Mouse (Mus musculus) liver, embryonic 14.5 days (tissue): ENCODE data around the gene Arhgap44. TPM values are rescaled to one million over a fixed set of nuclear protein-coding genes. Genes with fewer than 3 reads are reported as not detected.

ENCODE experiments used
- ATAC-seq: fragments of 200-750 bp; cut with Nextera tagmentation; 2 replicates; pipeline ENCODE4 v1.8.0; 2017; ENCODE audit warnings: moderate number of reproducible peaks, mild to moderate bottlenecking, moderate library complexity; ENCODE audit not compliant: insufficient read depth
- DNase-seq, 3 experiments: peaks; one replicate each; pipeline ENCODE4 v3.0.0-alpha.2; 2012 to 2013; ENCODE audit warnings: low read depth in 3 of 3, low spot score in 3 of 3
- H3K27ac ChIP-seq: fragments of 300-500 bp; sonication (generic); 2 replicates; pipeline ENCODE4 v1.5.1; 2014; ENCODE audit warnings: moderate library complexity, mild to moderate bottlenecking, control low read depth, inconsistent platforms
- H3K27me3 ChIP-seq: fragments of 300-500 bp; sonication (generic); 2 replicates; pipeline ENCODE4 v1.6.1; 2014; ENCODE audit warnings: mild to moderate bottlenecking, low read length, moderate library complexity; ENCODE audit not compliant: control insufficient read depth, insufficient read depth
- H3K36me3 ChIP-seq: fragments of 300-500 bp; sonication (generic); replicated peaks from 2 replicates; pipeline ENCODE4 v1.6.1; 2014; ENCODE audit warnings: low read depth; ENCODE audit not compliant: control insufficient read depth, insufficient read depth
- H3K4me1 ChIP-seq, 2 experiments: fragments of 200-500 bp in 1 of 2; fragments of 300-500 bp in 1 of 2; sonication (generic) in 1 of 2; replicated peaks; 2 replicates each; pipeline ENCODE4 v1.6.1; 2012 to 2014; ENCODE audit warnings: antibody characterized with exemption in 1 of 2, inconsistent platforms in 1 of 2, low read length in 1 of 2; ENCODE audit not compliant: control insufficient read depth in 2 of 2, insufficient read depth in 2 of 2
- H3K4me2 ChIP-seq: fragments of 300-500 bp; sonication (generic); 2 replicates; pipeline ENCODE4 v1.6.1; 2014; ENCODE audit warnings: low read depth, mild to moderate bottlenecking, control low read depth, moderate library complexity
- H3K4me3 ChIP-seq, 2 experiments: fragments of 200-500 bp in 1 of 2; fragments of 300-500 bp in 1 of 2; sonication (generic) in 1 of 2; 2 replicates each; pipeline ENCODE4 v1.5.1; 2012 to 2014; ENCODE audit warnings: low read depth in 2 of 2, low read length in 2 of 2, mild to moderate bottlenecking in 2 of 2, control low read depth in 1 of 2, inconsistent platforms in 1 of 2, moderate library complexity in 1 of 2; ENCODE audit not compliant: insufficient read depth in 1 of 2
- H3K9ac ChIP-seq: fragments of 300-500 bp; sonication (generic); replicated peaks from 2 replicates; pipeline ENCODE4 v1.6.1; 2014; ENCODE audit warnings: mild to moderate bottlenecking, control low read depth, moderate library complexity
- H3K9me3 ChIP-seq: fragments of 300-500 bp; sonication (generic); 2 replicates; pipeline ENCODE4 v1.6.1; 2016; ENCODE audit warnings: low read length, mixed read lengths; ENCODE audit not compliant: control insufficient read depth
- CTCF ChIP-seq: IDR thresholded peaks from 2 replicates; pipeline ENCODE4 v1.5.1; 2016; ENCODE audit warnings: antibody characterized with exemption, low read depth, control low read depth
- EP300 ChIP-seq: IDR thresholded peaks from 2 replicates; pipeline ENCODE4 v1.6.1; 2016; ENCODE audit warnings: antibody characterized with exemption, low read depth
- WGBS: fragments of 180-500 bp; shearing (Covaris S2); extraction: QIAGEN DNeasy Blood & Tissue Kit; methylation state at CpG from one replicate; pipeline ENCODE4 v1.1.7; 2014; ENCODE audit not compliant: insufficient replicate concordance; 5-methylcytosine and 5-hydroxymethylcytosine counted together
- polyA plus RNA-seq, 2 experiments: library from polyadenylated mRNA; depleted of rRNA in 1 of 2; stranded (reverse) in 1 of 2; unstranded in 1 of 2; fragments of >200 nt; fragmentation: Nextera tagmentation in 1 of 2; extraction: Ambion mirVana in 1 of 2; gene quantifications; 2 replicates each; pipeline versions ENCODE4 v1.2.1 to v1.2.3; 2012 to 2014

The Arhgap44 gene
- polyA plus RNA-seq, 2 experiments = 0.44 to 0.55 TPM

DNA sequence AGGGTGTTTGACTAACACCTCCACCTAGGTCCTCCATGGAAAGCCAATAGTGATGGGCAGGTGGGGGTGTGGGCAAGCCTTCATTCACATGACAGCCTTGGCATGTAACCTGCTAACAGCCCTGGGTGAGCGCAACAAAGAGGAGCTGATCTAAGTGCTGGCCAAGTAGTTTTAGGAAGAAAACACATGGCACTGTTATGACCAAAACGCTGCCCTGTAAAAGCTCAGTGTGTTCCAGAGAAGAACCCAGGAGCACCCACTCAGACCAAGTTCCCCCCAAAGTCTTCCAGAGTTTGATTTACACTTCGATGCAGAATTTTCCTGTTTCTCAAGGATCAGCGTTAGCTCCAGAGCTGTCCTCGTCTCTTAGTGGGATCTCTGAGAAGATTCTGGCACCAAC lies 65.9 kb downstream of the Arhgap44 start:
- Histone ChIP-seq H3K36me3 (no peaks in the 10 kb centered on the region), H3K9me3 (no peaks in the 10 kb centered on the region), H3K27me3 (no peaks in the 10 kb centered on the region), H3K4me1 (no peaks in the 10 kb centered on the region), H3K9ac (no peak overlapping the region), H3K4me3 (no peak overlapping the region), H3K4me2 (no peak overlapping the region), H3K27ac (no peak overlapping the region)
- 72% methylated on average over 5 of the region's 5 CpGs for WGBS
- ATAC-seq (no peak), DNase-seq (no peak)
- TF ChIP-seq EP300 = no peak
- TF ChIP-seq CTCF = no peak

GRCm38 (mm10) chr11:65092851-65093250 lies 69.9 kb downstream of the Arhgap44 start:
- Histone ChIP-seq H3K4me3 (no peak overlapping the region), H3K36me3 (no peaks in the 10 kb centered on the region), H3K4me2 (no peak overlapping the region), H3K9me3 (no peaks in the 10 kb centered on the region), H3K9ac (no peak overlapping the region), H3K4me1 (peaks cover 0 to 4% of the 10 kb centered on the region in 2 experiments; a peak in 1 of 4 replicates), H3K27me3 (no peaks in the 10 kb centered on the region), H3K27ac (no peak overlapping the region)
- no peak for ATAC-seq
- TF ChIP-seq EP300 = no peak
- no peak for TF ChIP-seq CTCF
- no peak for DNase-seq
- WGBS = 59% methylated on average over 8 of the region's 8 CpGs

DNA sequence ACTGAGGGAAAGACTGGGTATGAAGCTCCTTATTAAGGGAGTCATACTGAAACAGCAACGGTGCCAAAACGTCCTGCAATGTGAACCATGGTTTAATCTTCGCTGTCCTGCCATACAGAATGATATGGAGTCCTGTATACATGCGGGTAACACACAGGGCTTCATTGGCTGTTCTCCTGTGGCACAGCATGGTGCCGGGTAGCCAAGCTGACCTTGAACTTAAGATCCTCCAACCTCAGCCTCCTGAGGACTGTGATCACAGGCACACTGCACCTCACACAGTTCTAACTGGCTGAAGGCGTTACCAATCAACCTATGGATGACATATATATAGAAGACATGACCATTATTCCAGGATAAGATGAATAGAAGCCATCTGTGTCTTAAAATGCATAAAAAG lies 72.4 kb downstream of the Arhgap44 start:
- 65% methylated on average over 6 of the region's 6 CpGs for WGBS
- no peaks in the 10 kb centered on the region for H3K36me3 ChIP-seq
- H3K9ac ChIP-seq = no peak overlapping the region
- H3K4me2 ChIP-seq = no peak overlapping the region
- ATAC-seq (no peak), DNase-seq (no peak)
- H3K9me3 ChIP-seq = no peaks in the 10 kb centered on the region
- H3K27me3 ChIP-seq = no peaks in the 10 kb centered on the region
- TF ChIP-seq EP300 = no peak
- TF ChIP-seq CTCF = no peak
- no peak overlapping the region for H3K4me3 ChIP-seq
- peaks cover 0 to 4% of the 10 kb centered on the region in 2 experiments; a peak in 1 of 4 replicates for H3K4me1 ChIP-seq
- H3K27ac ChIP-seq = no peak overlapping the region

GRCm38 (mm10) chr11:65089982-65090381 lies 72.8 kb downstream of the Arhgap44 start:
- Histone ChIP-seq H3K36me3 (no peaks in the 10 kb centered on the region), H3K4me1 (peaks cover 0 to 4% of the 10 kb centered on the region in 2 experiments; a peak in 1 of 4 replicates), H3K27ac (no peak overlapping the region), H3K9me3 (no peaks in the 10 kb centered on the region), H3K4me2 (no peak overlapping the region), H3K27me3 (no peaks in the 10 kb centered on the region), H3K9ac (no peak overlapping the region), H3K4me3 (no peak overlapping the region)
- DNase-seq (no peak), ATAC-seq (no peak)
- WGBS = 43% methylated on average over 3 of the region's 3 CpGs
- TF ChIP-seq EP300 (no peak), CTCF (no peak)

DNA sequence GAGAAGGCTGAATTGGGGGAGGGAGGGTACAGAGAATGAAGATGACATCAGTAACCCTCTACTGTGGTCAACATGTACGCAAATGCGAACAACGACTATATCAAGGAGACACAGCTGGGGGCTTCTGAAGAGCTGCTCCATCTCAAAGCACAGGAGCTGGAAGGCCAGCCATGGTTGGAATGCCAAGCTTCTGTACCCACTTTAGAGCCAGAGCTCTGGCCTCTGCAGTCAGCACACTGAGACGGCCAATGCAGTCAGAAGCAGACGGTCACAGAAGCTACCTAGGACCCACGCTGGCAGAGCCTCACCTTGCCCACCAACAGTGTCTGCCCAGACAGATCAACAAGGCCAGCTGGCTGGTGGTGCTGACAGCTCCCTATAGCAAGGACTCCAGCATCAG lies 73.5 kb downstream of the Arhgap44 start:
- no peak overlapping the region for H3K4me3 ChIP-seq
- 62% methylated on average over 6 of the region's 6 CpGs for WGBS
- DNase-seq = no peak

More for the DNA sequence above, 73.5 kb downstream of the Arhgap44 start:
- Histone ChIP-seq H3K36me3 (no peaks in the 10 kb centered on the region), H3K4me2 (no peak overlapping the region), H3K9ac (no peak overlapping the region), H3K9me3 (no peaks in the 10 kb centered on the region), H3K27me3 (no peaks in the 10 kb centered on the region), H3K4me1 (peaks cover 0 to 4% of the 10 kb centered on the region in 2 experiments; a peak in 1 of 4 replicates), H3K27ac (no peak overlapping the region)
- no peak for ATAC-seq
- TF ChIP-seq EP300 (no peak), CTCF (no peak)
